Mouse (Mus musculus): ENCODE measurements around the gene Hoxd9. TPM values are rescaled to one million over a fixed set of nuclear protein-coding genes. Genes with fewer than 3 reads are reported as not detected.

Gene Hoxd9
- polyA plus RNA-seq, 1 experiment from 2014 or later: 0.13 TPM

DNA sequence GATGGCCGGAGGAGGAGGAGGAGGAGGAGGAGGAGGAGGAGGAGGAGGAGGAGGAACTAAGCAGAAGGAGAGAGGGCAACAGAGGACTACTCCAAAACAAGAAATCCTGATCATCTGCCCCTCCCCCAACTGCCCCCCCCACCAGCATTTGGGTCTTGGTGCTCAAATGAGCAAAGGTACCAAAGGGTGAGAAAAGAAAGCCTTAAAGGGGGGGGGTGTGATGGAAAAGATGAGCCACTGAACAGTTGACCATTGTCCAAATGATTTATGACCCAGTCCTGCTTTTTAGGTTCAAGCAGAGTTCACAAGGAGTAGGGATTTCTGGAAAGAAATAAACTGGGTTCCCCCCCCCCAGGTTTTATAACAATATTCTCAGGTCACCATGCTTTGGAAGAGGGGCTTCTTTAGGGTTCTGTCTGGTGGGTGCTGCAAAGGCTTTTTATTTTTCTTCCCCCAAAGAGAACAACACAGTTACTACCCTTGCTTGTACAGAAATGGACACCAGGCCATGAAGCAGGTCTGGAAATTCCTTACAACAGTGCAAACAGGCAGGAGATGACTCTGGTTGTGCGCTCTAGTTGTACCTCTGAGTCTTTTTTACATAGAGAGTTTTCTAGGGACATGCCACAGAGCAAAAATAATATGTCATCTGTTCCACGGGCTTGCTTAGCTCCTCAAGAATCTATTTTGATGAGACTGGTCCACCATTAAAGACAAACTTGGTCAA, 43.9 kb downstream of the Hoxd9 start:
- Histone ChIP-seq H3K27me3 (ENCODE audit: insufficient read depth, low read length) (peaks cover 98% of the 10 kb centered on the region), H3K4me3 (ENCODE audit: low read depth, low read length) (no peak overlapping the region), H3K9ac (no peak overlapping the region), H3K4me2 (no peak overlapping the region), H3K4me1 (ENCODE audit: insufficient read depth) (no peaks in the 10 kb centered on the region), H3K27ac (ENCODE audit: low read depth) (no peak overlapping the region), H3K36me3 (ENCODE audit: insufficient read depth) (no peaks in the 10 kb centered on the region), H3K9me3 (ENCODE audit: low read depth, low read length) (no peaks in the 10 kb centered on the region)
- ATAC-seq (ENCODE audit: insufficient read depth): no peak
- no peak for TF ChIP-seq CTCF (IDR thresholded peaks at IDR 0.05; ENCODE audit: low read depth)
- no peak for DNase-seq
- WGBS: 36% methylated on average over 2 of the region's 3 CpGs

DNA sequence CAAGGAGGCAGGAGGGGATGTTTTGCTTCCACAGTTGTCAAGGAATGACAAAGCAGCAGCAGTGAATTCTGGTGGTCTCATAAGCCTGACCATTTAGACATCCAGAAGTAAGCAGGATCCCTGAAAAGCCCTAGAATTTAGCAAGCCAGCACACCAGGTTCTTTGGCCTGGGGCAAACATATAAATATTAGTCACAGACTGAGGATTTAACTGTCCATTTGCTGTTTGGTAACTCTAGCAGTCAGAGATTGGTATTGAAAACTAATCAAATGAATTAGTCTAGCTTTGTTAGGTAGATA, 44.4 kb downstream of the Hoxd9 start:
- no peak for TF ChIP-seq CTCF (IDR thresholded peaks at IDR 0.05; ENCODE audit: low read depth)
- no peak overlapping the region for H3K4me3 ChIP-seq (ENCODE audit: low read depth, low read length)
- H3K9me3 ChIP-seq (ENCODE audit: low read depth, low read length): no peaks in the 10 kb centered on the region
- H3K27ac ChIP-seq (ENCODE audit: low read depth): no peak overlapping the region
- no peak overlapping the region for H3K9ac ChIP-seq
- DNase-seq (no peak), ATAC-seq (ENCODE audit: insufficient read depth) (no peak)
- no peak overlapping the region for H3K4me2 ChIP-seq
- peaks cover 98% of the 10 kb centered on the region for H3K27me3 ChIP-seq (ENCODE audit: insufficient read depth, low read length)
- no peaks in the 10 kb centered on the region for H3K36me3 ChIP-seq (ENCODE audit: insufficient read depth)
- H3K4me1 ChIP-seq (ENCODE audit: insufficient read depth): no peaks in the 10 kb centered on the region

DNA sequence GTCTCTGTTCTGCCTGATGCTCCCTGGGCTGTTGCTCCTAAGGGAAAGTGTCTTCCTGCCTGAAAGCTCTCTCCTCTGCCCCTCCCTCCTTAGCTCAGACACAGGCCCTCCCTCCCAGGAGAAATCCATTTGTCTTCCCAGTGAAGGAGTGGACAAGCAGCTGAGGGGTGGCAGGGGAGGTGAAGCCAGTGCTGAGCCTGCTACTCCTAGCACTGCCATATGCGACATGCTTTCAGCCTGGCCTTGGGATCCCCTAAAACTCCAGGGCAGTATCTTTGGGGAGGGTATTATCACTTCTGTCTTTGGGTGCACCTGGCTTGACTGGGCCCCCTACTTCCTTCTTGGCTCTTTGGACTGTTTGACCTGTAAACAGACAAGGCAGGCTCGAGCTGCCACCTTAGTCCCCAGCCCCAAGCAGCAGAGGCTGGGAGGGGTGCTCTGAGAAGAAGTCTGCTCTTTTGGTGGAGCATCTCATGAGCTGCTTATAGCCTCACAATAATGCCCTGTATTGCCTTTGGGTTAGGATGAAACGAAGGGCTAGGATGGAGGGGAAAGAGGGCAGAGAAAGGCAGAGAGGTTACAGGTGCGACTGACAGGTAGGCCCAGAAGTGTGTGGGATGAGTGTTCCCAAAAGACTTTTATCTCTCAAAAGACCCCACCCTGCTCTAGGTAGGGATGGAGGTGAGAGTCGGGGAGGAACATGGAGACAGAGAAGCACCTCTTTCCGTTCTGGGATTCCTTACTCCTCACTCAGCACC, 48.2 kb downstream of the Hoxd9 start:
- Histone ChIP-seq H3K4me3 (ENCODE audit: low read depth, low read length) (no peak overlapping the region), H3K4me2 (no peak overlapping the region), H3K27ac (ENCODE audit: low read depth) (no peak overlapping the region), H3K9ac (no peak overlapping the region), H3K4me1 (ENCODE audit: insufficient read depth) (no peaks in the 10 kb centered on the region), H3K9me3 (ENCODE audit: low read depth, low read length) (no peaks in the 10 kb centered on the region), H3K36me3 (ENCODE audit: insufficient read depth) (no peaks in the 10 kb centered on the region), H3K27me3 (ENCODE audit: insufficient read depth, low read length) (peaks cover 98% of the 10 kb centered on the region)
- WGBS: 5% methylated on average over 6 of the region's 6 CpGs
- DNase-seq (no peak), ATAC-seq (ENCODE audit: insufficient read depth) (no peak)
- no peak for TF ChIP-seq CTCF (IDR thresholded peaks at IDR 0.05; ENCODE audit: low read depth)

DNA sequence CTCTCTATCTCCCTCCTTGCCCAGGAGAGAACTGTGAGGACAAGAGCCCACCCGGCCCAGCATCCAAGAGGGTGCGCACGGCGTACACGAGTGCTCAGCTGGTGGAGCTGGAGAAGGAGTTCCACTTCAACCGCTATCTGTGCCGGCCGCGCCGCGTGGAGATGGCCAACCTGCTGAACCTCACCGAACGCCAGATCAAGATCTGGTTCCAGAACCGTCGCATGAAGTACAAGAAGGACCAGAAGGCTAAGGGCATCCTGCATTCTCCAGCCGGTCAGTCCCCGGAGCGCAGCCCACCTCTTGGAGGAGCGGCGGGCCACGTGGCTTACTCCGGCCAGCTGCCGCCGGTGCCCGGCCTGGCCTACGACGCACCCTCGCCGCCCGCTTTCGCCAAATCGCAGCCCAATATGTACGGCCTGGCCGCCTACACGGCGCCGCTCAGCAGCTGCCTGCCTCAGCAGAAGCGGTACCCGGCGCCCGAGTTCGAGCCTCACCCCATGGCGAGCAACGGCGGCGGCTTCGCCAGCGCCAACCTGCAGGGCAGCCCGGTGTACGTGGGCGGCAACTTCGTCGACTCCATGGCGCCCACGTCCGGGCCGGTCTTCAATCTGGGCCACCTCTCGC, 48.9 kb downstream of the Hoxd9 start:
- Histone ChIP-seq H3K9ac (no peak overlapping the region), H3K36me3 (ENCODE audit: insufficient read depth) (no peaks in the 10 kb centered on the region), H3K4me2 (peak overlapping the region; percentile 10; the same call in 1 of the 2 replicates), H3K27me3 (ENCODE audit: insufficient read depth, low read length) (peaks cover 99% of the 10 kb centered on the region), H3K4me3 (ENCODE audit: low read depth, low read length) (peak overlapping the region; percentile 14), H3K4me1 (ENCODE audit: insufficient read depth) (no peaks in the 10 kb centered on the region), H3K27ac (ENCODE audit: low read depth) (no peak overlapping the region), H3K9me3 (ENCODE audit: low read depth, low read length) (no peaks in the 10 kb centered on the region)
- no peak for ATAC-seq (ENCODE audit: insufficient read depth)
- DNase-seq: no peak
- 2% methylated on average over 58 of the region's 58 CpGs for WGBS
- no peak for TF ChIP-seq CTCF (IDR thresholded peaks at IDR 0.05; ENCODE audit: low read depth)

DNA sequence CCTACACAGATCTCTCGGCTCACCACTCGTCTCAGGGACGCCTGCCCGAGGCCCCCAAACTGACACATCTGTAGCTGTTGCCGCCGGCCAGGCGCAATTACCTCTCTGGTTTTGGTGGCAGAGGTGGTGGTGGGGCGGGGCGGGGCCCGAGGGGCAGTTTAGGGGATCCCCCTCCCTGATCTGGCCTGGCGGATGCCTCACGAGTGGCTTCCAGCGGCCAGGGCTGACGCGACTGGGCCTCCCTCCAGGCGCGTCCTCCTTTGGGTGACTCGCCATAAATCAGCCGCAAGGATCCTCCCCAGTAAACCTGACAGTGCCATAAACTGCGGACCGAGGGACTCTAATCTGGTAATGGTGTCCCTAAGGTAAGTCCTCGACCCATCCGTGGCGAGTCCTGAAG, 49.5 kb downstream of the Hoxd9 start:
- Histone ChIP-seq H3K36me3 (ENCODE audit: insufficient read depth) (no peaks in the 10 kb centered on the region), H3K4me1 (ENCODE audit: insufficient read depth) (no peaks in the 10 kb centered on the region), H3K27ac (ENCODE audit: low read depth) (no peak overlapping the region), H3K4me3 (ENCODE audit: low read depth, low read length) (peak overlapping the region; percentile 14), H3K4me2 (no peak overlapping the region; the same call in 1 of the 2 replicates), H3K27me3 (ENCODE audit: insufficient read depth, low read length) (peaks cover 99% of the 10 kb centered on the region), H3K9ac (no peak overlapping the region), H3K9me3 (ENCODE audit: low read depth, low read length) (no peaks in the 10 kb centered on the region)
- WGBS: 4% methylated on average over 24 of the region's 24 CpGs
- TF ChIP-seq CTCF (IDR thresholded peaks at IDR 0.05; ENCODE audit: low read depth): no peak
- DNase-seq: no peak
- no peak for ATAC-seq (ENCODE audit: insufficient read depth)

DNA sequence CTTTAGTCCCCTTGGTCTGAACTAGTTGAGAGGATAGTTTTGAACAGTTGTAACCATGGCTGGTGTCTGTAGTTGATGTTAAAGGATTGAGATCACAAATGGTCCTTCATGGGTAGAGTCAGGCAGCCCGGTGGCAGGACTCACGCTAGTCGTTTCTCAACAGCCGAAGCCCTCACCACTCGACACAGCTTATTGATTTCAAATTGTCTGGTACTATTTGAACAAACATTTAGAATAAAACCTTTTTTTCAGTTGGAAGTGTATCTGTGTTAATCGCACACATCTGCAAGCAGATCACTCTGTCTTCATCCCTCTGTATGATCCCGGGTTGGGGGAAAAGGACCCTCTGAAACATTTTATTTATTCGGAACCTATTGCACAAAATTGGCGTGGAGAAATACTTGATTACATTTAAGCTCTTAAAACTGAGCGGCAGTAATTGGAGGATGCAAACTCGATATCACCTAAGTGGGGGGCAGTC, 50.2 kb downstream of the Hoxd9 start:
- peaks cover 99% of the 10 kb centered on the region for H3K27me3 ChIP-seq (ENCODE audit: insufficient read depth, low read length)

DNA sequence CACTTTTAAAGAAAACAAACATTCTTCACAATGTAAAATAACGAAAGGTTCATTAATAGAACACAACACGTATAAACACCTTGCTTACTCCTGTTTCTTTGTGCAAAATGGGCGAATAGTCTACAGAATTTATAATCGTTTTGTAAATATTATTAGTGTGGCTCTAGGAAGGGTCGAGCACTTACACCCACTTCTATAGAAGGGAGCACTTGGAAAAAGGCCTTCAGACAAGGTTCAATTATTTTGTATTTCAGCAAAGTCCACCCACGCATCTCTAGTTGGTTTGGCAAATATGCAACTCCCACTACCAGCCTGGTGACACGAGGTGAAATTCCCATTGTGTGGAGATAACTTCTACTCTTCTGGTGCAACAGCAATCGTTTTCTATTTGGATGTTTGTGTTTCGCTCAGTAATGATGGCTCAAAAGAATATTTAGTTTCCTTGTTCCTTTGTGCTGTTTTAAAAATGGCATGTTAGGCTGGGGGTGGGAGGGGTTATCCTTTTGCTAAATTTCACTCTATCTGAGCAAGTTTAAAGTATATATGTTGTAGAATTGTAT, 51.0 kb downstream of the Hoxd9 start:
- DNase-seq (no peak), ATAC-seq (ENCODE audit: insufficient read depth) (no peak)
- no peak overlapping the region for H3K4me2 ChIP-seq
- H3K4me3 ChIP-seq (ENCODE audit: low read depth, low read length): no peak overlapping the region
- 9% methylated on average over 9 of the region's 9 CpGs for WGBS
- no peak overlapping the region for H3K9ac ChIP-seq
- no peak for TF ChIP-seq CTCF (IDR thresholded peaks at IDR 0.05; ENCODE audit: low read depth)
- H3K4me1 ChIP-seq (ENCODE audit: insufficient read depth): no peaks in the 10 kb centered on the region
- H3K27ac ChIP-seq (ENCODE audit: low read depth): no peak overlapping the region
- peaks cover 100% of the 10 kb centered on the region for H3K27me3 ChIP-seq (ENCODE audit: insufficient read depth, low read length)
- no peaks in the 10 kb centered on the region for H3K36me3 ChIP-seq (ENCODE audit: insufficient read depth)
- H3K9me3 ChIP-seq (ENCODE audit: low read depth, low read length): no peaks in the 10 kb centered on the region

More for the DNA sequence above, 50.2 kb downstream of the Hoxd9 start:
- DNase-seq (no peak), ATAC-seq (ENCODE audit: insufficient read depth) (no peak)
- no peak for TF ChIP-seq CTCF (IDR thresholded peaks at IDR 0.05; ENCODE audit: low read depth)
- Histone ChIP-seq H3K4me2 (no peak overlapping the region), H3K36me3 (ENCODE audit: insufficient read depth) (no peaks in the 10 kb centered on the region), H3K4me1 (ENCODE audit: insufficient read depth) (no peaks in the 10 kb centered on the region), H3K4me3 (ENCODE audit: low read depth, low read length) (no peak overlapping the region), H3K9ac (no peak overlapping the region), H3K9me3 (ENCODE audit: low read depth, low read length) (no peaks in the 10 kb centered on the region), H3K27ac (ENCODE audit: low read depth) (no peak overlapping the region)
- WGBS: 12% methylated on average over 11 of the region's 11 CpGs

Measured in lung, embryonic 14.5 days (tissue).